Mouse (Mus musculus): ENCODE data around the gene Usp3.

DNA sequence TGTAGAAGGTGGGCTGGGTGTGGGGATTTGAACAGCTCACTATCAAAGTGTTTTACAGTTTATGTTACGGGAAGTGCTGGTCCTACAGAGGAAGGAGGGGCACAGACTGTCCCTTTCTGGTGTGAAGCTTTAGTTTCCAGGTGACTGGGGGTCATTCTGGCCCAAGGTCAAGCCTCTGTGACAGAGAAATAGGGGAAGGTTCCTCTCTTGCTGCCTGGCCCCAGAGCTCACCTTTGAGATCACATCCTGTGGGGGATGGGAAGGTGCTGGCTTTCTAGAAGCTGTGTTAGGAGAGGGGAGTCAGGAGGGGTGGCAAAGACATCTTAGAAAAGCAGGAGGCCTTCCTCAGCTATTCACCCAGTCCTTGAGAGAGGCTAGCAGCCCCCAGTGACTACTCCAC lies 39.5 kb upstream of the Usp3 start:
- TF ChIP-seq POLR2A (IDR thresholded peaks at IDR 0.05; ENCODE audit: borderline replicate concordance, extremely low read depth, insufficient read depth, insufficient read length, poor library complexity, severe bottlenecking) (no peak), CTCF (IDR thresholded peaks at IDR 0.05; ENCODE audit: borderline replicate concordance, extremely low read depth, insufficient read depth, insufficient read length) (no peak)
